Mouse (Mus musculus) layer of hippocampus, postnatal 10 days (tissue): ENCODE measurements at regions not wholly inside any gene's neighbourhood (a gene's known extent, or its start where the extent isn't known, plus 50 kb on each side); places are given as distances from the start of the nearest gene placed in this dataset.

Source experiments
- DNase-seq, 2 experiments: peaks; one replicate each; pipeline ENCODE4 v3.0.0; 2021; ENCODE audit warnings: low spot score in 2 of 2

DNA sequence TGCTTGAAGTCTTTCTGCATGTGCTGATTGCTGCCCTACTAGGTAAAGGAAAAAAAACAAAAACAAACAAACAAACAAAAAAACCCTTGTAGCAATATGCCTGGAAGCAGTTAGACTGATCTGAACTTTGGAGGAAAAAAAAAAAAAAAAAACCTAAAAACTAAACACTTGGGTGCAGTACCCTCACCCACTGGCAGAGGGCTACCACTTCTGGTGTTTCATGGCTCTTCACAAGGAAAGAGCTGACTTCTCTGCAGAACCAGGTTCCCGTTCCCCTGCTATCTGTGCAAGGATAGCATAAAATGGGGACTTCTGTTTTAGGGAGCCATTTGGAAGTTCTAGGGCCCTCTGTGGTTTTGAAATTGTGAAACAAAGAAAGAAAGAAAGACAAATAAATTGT lies 52.2 kb upstream of the Otud4 start:
- peak; percentile 45 to 55 for DNase-seq

DNA sequence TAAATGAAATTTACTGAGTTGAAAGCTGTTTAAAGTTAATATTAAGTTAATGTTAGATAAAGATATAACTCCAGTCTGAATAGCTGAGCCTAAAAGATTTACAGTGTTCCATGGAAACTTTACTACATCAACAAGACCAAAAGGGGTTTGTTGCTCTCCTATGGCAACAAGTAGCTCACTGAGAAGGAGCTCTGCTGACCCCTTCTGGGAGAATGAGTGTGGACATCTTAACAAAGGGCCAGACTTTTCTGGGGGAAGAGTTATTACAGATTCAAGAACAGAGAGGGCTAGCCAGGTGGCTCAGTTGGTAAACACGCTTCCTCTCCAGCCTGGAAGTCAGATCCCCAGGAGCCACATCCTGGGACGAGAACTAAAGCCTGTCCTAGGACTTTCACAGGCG lies 54.5 kb upstream of the Otud4 start:
- peak; percentile 62 to 74 for DNase-seq

DNA sequence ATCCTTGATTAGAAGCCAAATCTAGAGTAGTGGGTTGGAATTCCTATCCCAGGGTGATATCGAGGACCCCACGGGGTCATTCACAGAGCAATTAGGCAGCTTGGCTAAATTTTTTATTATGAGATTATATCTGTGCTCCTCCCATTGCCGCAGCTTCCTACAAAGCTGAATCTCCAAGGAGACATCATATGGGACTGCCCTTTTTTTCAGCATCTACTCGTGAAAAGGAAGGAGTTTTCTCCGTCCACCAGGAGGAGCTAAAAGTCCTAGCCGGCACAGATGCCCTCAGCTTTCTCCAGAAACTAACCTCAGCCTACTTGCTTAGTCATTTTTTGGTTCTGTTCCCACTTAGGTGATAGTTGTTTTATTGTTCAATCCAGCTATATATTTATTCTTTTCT lies 56.1 kb upstream of the Otud4 start:
- DNase-seq = no peak

DNA sequence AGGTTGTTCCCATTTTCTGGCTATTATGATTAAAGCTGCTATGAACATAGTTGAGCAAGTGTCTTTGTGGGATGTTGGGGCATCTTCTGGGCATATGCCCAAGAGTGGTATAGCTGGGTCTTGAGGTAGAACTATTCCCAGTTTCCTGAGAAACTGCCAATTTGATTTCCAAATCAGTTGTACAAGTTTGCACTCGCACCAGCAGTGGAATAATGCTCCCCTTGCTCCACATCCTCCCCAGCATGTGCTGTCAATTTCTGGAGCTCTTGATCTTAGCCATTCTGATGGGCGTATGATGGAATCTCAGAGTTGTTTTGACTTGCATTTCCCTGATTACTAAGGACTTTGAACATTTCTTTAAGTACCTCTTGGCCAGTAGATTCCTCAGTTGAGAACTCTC lies 57.2 kb upstream of the Otud4 start:
- no peak for DNase-seq

DNA sequence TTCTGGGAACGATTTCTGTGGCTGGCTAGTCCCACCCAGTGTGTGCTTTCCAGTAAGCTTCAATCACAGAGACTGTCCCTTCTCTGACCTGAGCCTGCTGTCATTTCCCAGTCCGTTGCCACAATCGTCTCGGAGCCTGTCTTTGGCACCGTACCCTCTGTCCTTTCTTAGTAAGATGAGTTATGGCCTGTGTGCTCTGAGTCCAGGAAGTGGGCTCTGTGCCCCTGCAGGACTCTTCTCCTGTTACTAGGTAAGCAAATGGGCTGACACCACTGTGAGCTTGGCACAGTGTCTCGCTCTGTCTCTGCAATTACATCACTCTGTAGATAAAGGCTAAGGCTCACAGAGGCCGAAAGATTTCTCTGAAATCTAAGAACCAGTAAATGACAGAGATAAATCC lies 63.3 kb upstream of the Otud4 start:
- no peak for DNase-seq

DNA sequence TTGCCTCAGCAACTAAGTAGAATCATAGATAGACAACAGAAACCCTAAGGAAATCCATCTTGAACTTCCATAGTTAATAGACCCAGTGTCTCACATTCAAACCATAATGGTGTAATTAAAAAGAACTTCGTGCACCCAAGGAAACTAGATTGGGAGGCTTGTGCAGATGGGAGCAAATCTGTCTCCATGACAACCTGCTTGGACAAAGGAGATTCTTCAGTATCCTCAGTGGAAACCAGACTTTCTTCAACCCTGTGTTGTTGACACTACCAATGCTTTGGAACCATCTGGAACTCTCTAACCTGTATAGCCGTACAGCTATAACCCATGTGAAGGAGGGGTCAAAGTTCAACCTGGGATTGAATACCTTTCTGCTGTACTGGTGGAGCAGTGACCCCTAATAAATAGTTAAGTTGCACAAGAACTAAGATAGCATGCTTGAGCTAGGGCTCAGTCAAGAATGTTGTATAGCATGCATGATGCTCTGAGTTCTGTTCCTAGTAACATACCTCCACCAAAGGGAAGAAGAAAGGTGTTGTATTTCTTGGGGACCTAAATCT lies 64.2 kb upstream of the Otud4 start:
- no peak for DNase-seq

DNA sequence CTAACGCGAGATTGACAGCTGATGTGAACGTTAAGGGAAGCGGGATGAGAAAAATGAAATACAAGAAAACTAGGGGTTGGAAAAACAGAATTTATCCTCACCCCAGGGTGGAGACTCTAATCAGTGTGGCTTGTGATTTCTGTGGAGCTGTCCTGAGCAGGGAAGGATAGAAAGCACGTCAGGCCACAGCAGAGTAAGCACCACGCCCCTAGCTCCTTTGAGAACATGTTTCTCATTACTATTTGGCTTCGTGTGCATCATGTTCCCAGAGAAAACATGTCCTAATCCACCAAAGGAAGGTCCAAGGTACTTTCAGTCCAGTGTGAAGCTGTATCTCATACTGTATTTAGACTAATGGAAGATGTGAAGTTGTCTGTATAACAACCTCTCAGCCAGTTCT lies 65.9 kb upstream of the Otud4 start:
- no peak for DNase-seq

DNA sequence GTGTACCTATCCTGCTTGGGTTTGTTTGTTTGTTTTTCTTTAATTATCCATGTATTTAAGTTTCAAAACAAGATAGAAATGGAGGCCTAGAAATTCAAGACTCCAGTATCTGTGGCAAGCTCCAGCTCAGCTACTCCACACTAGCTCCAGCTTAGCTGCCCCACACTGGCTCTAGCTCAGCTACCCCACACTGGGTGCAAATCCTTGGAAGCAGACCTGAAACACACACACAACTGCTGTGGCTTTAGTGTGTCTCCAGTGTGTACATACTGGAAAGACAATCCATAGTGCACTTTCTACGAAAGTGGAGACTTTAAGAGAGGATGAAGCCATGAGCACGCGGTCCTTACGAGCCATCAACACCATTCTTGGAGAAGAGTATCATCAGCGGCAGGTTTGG lies 66.9 kb upstream of the Otud4 start:
- DNase-seq = no peak

DNA sequence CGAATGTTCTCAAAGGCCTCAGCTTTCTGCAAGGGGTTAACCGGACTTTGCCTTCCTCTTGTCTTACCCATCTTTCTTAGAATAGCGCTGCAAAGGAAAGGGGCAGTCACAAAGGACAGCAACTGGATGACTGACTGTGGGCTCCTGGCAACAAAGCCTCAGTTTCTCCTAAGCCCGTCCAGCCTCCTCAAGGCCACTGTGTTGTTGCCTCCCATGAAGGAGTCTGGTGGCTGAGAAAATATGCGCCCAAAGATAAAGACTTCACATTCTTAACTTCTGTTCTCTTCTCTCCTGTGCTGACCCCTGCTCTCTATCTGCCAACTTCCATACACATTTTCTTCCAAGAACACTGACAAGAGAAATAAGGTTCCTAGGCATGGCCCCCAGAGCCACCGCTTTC lies 76.3 kb upstream of the Otud4 start:
- DNase-seq = no peak

DNA sequence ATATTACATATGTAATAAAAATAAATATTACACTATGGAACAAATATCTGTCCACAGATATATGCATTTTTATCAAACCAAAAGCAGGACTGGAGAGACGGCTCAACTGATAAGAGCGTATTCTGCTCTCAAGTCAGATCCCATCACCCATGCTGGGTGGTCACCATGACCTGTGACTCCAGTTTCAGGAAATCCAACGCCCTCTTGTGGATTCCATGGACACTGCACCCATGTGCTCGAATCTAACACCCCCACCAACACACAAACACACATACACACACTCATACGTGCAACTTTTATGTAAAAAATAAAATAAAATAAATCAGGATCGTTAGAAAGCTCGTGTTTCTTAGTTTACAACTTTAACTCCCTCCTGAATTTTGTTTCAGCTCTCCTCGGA lies 76.7 kb upstream of the Otud4 start:
- DNase-seq = no peak

DNA sequence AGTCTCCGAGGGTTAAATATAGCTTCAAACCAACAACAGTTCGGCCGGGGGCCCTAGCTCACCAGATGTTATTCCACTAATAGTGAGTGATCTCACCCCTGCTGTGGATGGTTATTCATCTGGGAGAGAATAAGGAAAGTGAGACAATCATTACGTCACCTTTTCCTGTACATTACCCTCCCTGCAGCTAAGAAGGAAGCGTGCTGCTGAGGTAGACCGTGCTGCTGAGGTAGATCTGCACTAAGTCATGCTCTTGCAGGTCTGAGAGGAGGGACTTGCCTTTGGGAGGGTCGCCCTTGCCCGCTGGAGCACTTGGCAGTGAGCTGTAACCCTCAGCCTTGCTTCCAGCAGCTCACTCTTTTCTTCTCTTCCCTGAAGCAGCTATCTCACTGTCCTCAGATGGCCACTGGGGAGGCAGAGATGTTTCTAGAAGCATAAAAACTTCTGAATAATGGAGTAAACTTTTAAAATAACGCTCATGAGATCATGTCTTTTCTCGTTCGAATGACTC lies 77.3 kb upstream of the Otud4 start:
- DNase-seq = no peak

DNA sequence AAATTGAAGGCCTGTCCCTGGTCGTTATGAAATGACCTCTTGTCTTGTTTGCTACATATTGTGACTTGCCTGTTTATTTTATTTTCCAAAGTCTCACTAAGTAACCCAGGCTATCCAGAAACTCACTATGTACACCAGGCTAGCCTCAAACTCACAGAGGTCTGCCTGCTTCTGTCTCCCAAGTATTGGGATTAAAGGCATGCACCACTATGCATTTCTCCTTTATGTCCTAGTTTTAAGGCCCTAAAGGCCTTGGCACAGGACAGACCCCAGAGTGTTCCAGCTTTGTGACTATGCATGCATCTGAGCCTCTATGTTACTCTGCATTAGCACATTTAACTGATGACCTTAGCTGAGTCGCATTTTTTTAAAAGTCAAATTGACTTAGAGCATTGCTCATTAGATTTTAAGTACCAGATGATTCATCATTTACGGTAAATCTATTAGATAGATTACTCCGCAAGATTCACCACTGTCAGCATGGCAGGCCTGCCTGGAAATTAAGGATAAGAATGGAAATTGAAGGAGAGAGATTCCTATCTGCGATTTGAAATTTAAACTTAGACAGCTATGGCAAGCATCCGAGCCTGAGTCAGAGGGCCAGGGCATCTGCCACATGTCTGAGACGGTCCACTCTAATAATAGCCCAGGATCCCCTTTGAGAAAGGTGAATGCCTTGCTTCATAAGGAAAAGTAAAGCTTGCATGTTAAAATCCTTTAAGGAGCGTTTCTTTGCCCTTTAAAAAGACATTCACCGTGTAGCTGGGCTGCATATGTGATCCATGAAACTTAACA lies 78.0 kb upstream of the Otud4 start:
- DNase-seq = no peak

DNA sequence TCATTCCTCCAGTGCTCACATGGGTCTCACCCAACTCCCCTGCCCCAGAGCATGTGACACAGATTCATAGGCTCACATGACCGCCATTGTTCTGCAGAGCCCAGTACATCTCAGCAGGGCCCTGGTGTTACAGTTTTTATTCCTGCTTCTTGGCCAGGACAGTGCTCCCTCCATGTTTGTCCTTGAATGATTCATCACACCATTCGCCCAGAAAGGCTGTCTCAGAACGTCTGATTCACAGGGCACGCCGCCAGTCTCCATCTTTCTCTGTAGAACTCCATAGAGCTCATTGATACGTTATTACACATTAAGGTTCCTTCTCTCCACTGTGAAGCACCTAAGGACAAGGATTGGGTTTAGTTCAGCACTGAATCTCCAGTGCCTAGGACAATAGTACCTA lies 79.9 kb upstream of the Otud4 start:
- DNase-seq = no peak

DNA sequence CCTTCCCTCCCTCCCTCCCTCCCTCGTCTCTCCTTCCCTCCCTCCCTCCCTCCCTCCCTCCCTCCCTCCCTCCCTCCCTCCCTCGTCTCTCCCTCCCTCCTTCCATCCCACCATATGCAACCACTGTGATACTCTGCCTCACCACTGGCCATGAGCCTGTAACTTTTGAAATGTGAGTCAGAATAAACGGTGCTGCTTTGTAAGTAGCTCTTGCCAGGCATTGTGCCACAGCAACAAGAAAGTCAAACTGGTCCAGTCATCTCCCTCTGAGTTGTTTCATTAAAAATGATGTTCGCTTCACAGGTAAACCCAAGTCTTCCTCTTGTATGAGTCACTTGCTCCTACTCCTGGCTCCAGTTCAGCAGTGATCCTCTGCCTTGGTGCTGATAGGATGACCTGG lies 85.1 kb upstream of the Otud4 start:
- no peak for DNase-seq

DNA sequence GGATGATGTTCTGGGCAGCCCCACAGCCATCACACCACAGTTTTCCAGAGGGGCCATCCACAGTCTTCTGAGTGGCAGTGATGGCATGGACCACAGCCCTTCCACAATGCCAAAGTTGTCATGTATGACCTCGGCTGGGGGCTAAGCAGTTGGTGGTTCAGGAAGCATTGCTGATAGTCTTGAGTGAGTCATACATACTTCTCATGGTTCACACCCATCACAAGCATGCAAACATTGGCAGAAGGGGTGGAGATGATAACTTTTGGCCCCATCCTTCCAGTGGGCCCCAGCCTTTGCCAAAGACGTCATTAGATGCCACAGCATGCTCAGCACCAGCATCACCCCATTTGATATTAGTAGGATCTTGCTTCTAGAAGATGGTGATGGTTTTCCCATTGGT lies 89.3 kb upstream of the Otud4 start:
- no peak for DNase-seq

DNA sequence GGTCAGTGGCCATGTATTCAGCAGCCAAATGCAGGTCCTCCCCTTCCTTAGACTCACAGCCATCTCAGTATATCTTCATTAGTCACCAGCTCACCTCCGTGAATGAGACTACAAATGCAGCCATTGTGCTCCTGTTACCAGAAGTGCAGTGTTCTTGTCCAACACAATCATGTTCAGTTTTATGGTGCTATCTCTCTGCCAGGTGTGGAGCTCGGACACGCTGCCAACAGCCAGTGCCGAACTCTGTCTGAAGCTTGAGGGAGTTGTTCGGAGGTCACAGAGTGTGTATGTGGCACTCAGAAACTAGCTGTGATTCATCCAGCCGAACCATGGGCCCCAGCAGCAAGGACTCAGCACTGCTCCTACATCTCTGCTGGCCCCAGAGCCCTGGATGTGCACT lies 91.3 kb upstream of the Otud4 start:
- no peak for DNase-seq

DNA sequence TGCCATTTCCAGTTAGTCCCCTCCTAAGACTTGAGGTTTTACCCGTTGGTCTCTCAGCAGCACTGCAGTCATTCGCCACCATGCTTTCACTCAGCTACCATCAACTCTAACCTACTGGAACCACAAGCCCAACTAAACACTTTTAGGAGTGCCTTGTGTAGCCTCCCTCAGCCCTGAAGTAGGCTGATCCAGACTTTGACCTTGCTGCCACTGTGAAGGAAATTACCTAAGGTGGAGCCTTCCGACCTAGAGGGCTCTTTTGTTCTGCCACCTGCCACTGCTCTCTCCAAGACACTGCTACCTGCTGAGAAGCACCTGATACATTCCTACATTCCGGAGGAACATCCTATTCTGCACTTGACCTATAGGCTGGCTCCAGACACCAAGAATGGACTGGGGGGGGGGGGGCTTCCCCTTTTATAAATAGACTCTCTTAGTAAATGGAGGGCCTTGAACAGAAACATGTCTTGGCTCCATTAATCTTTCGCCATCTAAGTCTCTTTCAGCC lies 93.5 kb upstream of the Otud4 start:
- no peak for DNase-seq

DNA sequence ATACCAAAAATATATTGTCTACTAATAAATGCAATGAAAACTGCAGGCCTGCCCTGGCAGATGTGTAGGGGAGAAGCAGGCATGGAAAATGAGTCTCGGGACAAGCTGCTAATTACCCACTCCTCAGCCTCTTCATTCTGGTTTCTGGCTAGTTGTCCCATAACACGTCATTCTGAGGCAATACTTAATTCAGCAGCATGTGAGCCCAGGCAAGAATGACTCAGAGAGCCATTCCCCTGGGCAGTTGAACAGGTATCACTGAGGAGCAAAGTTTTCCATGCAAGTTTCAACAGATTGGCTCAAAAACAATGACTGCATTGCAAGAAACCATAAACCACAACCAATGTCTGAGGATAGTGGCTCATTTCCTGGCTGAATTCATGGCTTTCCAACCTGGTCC lies 97.0 kb upstream of the Otud4 start:
- no peak for DNase-seq

DNA sequence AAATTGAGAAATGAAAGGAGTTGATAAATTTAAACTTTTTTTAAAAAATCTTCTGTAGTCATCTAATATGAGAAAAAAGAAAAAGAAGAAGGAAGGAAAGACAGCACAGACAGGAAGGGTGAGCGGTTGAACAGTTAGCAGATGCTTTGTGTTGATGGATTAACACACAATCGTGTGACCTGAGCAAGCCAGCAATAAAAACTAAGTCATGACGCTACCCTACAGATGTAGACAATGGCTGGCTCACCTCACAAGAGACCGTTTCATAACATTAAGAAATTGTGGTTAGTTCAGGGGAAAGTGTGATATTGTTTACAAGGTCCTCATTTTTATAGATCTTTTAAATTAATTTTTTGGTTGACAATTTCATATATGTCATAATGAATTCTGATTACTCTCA lies 99.4 kb upstream of the Otud4 start:
- no peak for DNase-seq

DNA sequence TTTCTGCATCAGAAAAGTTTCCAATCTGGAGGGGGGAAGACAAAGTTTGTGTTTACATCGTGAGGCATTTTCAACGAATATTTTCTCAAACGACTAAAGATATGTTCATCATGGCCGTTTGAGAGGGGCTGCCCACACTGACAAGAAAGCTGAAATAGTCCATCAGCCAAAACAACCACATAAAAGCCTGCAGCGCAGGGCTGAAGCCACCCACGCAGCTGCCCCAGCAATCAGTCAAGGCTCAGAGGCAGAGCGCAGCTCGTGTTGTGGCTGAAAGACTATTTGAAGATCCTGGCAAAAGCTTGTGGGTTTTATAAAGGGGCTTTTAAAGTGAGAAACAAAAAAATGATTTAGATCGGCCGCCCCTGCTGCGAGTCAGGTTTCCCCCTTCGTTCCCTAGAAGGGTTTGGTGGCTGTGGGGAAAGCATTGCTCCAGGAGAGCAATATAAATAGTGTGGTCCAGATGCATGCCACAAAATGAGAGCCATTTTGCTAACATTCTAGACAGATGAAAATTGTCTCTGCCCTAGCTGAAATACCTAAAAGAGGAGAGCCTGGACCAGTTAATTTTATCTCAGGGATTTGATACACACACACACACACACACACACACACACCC lies 105.0 kb upstream of the Otud4 start:
- peak; percentile 16 to 26 for DNase-seq

DNA sequence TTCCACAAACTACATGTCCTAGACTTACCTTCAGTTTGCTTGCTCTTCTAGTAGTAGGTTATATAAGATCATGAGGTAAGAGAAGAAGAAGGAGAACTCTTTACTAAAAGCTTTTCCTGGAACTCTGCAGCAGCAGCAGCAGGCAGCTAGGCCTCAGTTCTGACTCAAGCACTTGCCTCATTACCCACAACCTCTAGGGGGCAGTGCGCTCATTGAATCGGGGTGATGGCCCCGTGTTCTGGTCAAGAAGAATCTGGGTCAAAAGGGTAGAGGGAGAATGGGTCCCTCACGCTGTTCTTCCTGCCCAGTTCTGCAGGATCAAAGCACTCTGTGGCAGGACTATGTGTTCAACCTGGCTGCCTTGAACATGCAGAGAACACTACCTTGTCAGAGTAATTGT lies 109.9 kb upstream of the Otud4 start:
- peak in 1 of 2 experiments; percentile 16 for DNase-seq

DNA sequence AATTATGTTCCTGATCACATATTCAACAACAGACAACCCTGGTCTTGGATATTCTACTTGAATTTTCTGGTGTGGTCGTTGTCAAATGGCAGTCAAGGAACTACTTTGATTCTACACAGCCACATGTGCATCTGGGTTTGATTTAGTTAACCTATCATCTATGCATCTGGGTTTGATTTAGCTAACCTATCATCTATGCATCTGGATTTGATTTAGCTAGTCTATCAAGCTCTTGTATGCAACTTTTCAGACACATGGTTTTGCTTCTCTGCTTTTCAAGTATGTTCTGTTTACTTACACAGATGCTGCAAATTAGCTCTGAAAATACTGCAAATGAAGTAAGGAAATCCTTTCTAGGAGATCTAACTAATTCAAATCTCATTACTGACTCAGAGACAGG lies 117.4 kb upstream of the Otud4 start:
- no peak for DNase-seq

DNA sequence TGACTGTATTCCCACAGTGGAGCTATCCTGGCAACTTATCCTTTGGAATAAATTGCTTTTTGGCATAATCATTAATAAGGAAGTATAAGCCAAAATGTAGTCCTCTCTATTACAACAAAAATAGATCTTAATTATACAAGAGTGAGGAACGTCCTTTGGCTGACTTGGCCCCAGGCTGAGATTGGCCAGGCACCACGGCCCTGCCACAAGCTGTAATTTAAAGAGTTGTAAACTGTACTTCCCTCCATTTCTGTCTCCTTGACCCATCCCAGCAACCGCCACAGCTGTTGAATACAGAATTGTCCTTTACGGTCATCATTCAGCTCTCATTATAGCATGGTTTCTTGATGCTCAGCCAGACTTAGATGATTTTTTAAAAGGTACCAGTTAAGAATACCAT lies 119.6 kb upstream of the Smad1 start:
- no peak for DNase-seq
